Mouse (Mus musculus): ENCODE measurements around the gene Plekho2. TPM values are rescaled to one million over a fixed set of nuclear protein-coding genes. Genes with fewer than 3 reads are reported as not detected.

The Plekho2 gene
- polyA plus RNA-seq, 1 experiment from 2014 or later = 4.5 TPM

DNA sequence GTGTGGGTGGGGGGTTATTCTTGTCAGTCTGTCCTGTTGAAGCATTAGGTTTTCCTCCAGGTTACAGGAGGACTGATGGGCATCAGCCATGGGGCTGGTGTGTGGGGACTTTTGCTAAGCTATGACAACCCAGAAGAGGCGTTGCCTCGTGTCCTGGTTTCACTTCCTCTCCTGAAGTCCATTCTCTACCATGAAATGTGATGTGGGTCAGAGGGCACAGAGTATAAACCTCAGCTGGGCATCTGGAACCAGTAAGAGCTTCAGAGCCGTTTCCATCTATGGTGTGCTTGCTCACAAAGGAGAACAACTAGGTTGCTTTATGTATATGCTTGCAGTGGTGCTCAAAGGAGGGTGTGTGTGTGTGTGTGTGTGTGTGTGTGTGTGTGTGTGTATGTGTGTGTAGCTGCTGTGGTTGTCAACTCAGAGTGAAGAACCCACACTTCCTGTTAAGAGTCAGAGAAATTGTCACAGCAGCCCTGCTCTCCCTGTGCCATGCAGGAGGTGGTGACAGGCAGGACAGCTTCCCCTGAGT lies 44.6 kb downstream of the Plekho2 start:
- no peak for ATAC-seq (replicated peaks)
- whole genome bisulfite sequencing = 70% methylated on average over 3 of the region's 3 CpGs
- Histone ChIP-seq H3K4me2 (no peak overlapping the region), H3K4me1 (no peaks in the 10 kb centered on the region), H3K9me3 (no peaks in the 10 kb centered on the region), H3K9ac (no peak overlapping the region), H3K27ac (no peak overlapping the region), H3K27me3 (replicated peaks) (no peaks in the 10 kb centered on the region), H3K4me3 (no peak overlapping the region), H3K36me3 (replicated peaks) (no peaks in the 10 kb centered on the region)

DNA sequence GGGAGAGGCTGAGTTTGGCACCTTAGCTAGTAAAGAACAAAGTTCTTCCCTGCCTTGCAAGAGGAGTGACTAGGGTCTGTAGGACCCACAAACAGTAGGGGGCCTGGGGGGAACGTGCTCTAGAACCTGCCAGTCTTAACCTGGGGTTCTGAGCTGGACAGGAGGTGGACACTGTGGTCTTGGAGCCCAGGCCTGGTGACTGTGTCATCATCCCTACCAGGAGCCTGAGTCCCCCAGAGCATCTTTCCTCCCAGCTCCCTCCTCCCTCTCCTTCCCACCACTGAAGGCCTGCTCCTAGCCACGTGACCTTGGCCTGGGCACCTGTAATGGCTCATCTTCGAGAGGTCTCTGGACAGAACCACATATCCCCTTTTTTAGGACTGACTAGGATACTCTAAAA lies 45.7 kb downstream of the Plekho2 start:
- 88% methylated on average over 3 of the region's 3 CpGs for WGBS
- H3K9ac ChIP-seq = no peak overlapping the region
- no peaks in the 10 kb centered on the region for H3K36me3 ChIP-seq (replicated peaks)
- no peaks in the 10 kb centered on the region for H3K4me1 ChIP-seq
- ATAC-seq (replicated peaks) = no peak
- no peak overlapping the region for H3K4me3 ChIP-seq
- no peak overlapping the region for H3K4me2 ChIP-seq
- no peak overlapping the region for H3K27ac ChIP-seq
- H3K27me3 ChIP-seq (replicated peaks) = no peaks in the 10 kb centered on the region
- H3K9me3 ChIP-seq = no peaks in the 10 kb centered on the region

DNA sequence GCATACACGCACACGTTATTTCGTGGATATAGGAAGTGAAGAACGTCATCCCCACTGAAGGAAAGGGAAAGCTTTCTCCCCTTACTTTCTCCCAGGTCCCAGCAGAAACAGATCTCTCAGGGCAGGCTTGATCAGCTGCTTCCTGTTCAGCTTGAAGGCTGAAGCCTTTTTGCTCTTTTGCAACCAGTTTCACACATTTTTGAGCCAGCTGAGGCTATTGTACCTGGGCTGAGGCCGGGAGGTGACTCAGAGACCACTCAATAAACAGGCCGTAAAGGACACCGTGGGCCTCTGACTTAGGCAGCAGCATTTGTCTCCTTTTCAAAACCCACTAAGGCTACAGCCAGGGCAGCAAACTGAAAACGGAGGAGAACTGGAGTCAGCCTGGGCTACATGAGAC lies 46.9 kb downstream of the Plekho2 start:
- Histone ChIP-seq H3K27ac (no peak overlapping the region), H3K9me3 (no peaks in the 10 kb centered on the region), H3K4me2 (no peak overlapping the region), H3K4me3 (no peak overlapping the region), H3K27me3 (replicated peaks) (no peaks in the 10 kb centered on the region), H3K9ac (no peak overlapping the region), H3K4me1 (no peaks in the 10 kb centered on the region), H3K36me3 (replicated peaks) (no peaks in the 10 kb centered on the region)
- ATAC-seq (replicated peaks) = no peak
- 84% methylated on average over 8 of the region's 8 CpGs for WGBS

DNA sequence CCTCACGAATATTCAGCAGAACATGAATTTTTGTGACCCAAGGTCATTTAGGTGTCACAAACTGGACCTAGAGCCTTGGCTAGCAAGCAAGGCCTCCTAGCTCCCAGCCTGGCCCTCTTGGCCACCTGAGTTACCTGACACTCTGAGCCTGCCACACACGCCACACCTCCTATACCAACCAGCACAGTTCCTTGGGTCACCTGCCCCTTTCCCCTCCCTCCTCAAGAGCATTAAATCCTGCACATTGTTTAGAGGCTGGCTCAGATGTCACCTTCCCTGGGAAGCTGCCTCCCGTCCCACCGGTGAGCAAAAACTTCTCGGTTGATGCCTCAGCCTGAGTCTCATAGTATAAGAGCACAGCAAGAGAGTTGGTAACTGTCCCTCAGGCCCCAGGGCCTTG lies 48.6 kb downstream of the Plekho2 start:
- H3K9ac ChIP-seq = no peak overlapping the region
- no peak overlapping the region for H3K4me3 ChIP-seq
- 80% methylated on average over 5 of the region's 5 CpGs for WGBS
- H3K9me3 ChIP-seq = no peaks in the 10 kb centered on the region
- ATAC-seq (replicated peaks) = no peak
- no peaks in the 10 kb centered on the region for H3K27me3 ChIP-seq (replicated peaks)
- no peaks in the 10 kb centered on the region for H3K36me3 ChIP-seq (replicated peaks)
- H3K4me1 ChIP-seq = no peaks in the 10 kb centered on the region
- no peak overlapping the region for H3K4me2 ChIP-seq
- H3K27ac ChIP-seq = no peak overlapping the region

DNA sequence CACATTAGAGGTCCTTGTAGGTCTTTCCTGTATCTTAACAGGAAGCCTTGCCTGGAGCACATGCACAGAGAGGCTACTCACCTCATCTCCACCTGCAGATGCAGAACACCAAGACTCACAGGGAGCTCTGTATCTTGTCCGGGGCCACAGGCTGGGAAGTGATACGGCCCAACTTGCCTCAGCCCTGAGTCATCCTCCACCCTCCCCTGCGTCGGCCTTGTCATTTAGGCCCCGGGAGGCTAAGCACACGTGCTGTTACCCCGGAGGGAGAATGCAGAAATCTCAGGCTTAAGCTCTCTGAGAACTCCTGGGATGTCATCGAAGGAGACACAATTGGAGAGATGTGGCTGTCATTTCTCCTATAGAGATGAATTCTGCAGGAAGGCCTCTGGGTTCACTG lies 50.2 kb downstream of the Plekho2 start:
- no peaks in the 10 kb centered on the region for H3K36me3 ChIP-seq (replicated peaks)
- no peaks in the 10 kb centered on the region for H3K9me3 ChIP-seq
- H3K27ac ChIP-seq = no peak overlapping the region
- H3K4me2 ChIP-seq = no peak overlapping the region
- ATAC-seq (replicated peaks) = no peak
- H3K9ac ChIP-seq = no peak overlapping the region
- no peak overlapping the region for H3K4me3 ChIP-seq
- 54% methylated on average over 8 of the region's 8 CpGs for WGBS
- no peaks in the 10 kb centered on the region for H3K4me1 ChIP-seq
- H3K27me3 ChIP-seq (replicated peaks) = no peaks in the 10 kb centered on the region

DNA sequence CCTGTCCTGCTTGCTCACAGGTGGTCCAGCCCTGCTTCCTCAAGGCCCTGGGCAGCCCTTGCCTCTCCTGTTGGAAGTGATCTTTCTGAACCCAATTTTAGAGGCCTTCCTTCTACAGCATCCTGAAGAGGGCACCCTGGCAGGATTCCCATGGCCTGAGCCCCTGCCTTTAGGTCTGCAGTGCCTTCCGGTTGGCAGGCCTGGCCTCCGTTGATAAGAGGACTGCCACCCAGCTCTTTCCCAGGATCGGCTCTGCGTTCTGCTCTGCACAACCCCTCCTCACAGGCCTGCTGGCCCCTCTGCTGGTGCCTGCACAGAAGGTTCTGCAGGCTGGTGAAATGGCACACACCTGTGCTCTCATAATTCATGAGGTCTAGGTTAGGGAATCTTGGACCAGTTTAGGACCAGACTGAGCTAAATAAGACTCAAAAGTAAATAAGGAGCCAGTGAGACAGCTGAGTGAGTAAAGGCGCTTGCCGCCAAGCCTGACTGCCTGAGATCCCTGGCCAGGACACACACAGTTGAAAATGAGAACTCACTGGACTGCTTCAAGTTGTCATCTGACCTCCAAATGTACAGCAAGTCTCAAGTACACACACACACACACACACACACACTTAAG lies 51.3 kb downstream of the Plekho2 start:
- no peak for ATAC-seq (replicated peaks)
- Histone ChIP-seq H3K9ac (no peak overlapping the region), H3K4me2 (no peak overlapping the region), H3K4me1 (no peaks in the 10 kb centered on the region), H3K4me3 (no peak overlapping the region), H3K36me3 (replicated peaks) (no peaks in the 10 kb centered on the region), H3K27me3 (replicated peaks) (no peaks in the 10 kb centered on the region), H3K9me3 (no peaks in the 10 kb centered on the region), H3K27ac (no peak overlapping the region)
- WGBS = 88% methylated on average over 6 of the region's 6 CpGs

DNA sequence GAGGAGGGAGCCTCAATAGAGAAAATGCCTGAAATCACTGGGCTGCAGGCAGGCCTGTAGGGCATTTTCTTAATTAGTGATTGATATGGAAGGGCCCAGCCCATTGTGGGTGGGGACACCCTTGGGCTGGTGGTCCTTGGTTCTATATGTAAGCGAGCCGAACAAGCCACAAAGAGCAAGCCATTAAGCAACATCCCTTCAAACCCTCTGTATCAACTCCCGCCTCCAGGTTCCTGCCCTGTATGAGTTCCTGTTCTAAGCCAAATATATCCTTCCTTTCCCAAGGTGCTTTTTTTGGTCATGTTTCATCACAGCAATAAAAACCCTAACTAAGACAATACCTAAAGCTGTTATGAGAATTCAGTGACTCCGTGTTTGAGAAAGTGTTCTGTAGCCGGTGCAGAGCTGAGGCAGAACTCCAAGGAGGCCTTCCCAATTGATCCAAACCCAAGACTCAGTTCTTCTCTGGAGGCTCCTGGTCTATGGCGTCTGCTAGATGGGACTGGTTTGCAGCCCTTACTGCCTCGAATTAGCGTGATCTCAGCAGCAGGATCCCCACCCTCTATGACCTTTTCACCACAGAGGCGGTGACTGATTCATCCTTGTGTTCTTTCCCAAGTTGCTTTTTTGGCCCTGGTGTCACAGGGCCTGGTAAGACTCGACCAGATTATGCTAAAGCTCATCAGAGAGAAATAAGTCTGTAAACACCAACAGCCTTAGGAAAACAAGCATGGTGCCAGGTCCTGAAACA lies 54.2 kb downstream of the Plekho2 start:
- Histone ChIP-seq H3K4me3 (no peak overlapping the region), H3K27ac (no peak overlapping the region), H3K36me3 (replicated peaks) (no peaks in the 10 kb centered on the region), H3K9ac (no peak overlapping the region), H3K27me3 (replicated peaks) (no peaks in the 10 kb centered on the region), H3K4me2 (no peak overlapping the region), H3K9me3 (no peaks in the 10 kb centered on the region), H3K4me1 (peaks cover 4% of the 10 kb centered on the region; the same call in 1 of the 2 replicates)
- WGBS = 85% methylated on average over 10 of the region's 10 CpGs
- ATAC-seq (replicated peaks) = no peak

DNA sequence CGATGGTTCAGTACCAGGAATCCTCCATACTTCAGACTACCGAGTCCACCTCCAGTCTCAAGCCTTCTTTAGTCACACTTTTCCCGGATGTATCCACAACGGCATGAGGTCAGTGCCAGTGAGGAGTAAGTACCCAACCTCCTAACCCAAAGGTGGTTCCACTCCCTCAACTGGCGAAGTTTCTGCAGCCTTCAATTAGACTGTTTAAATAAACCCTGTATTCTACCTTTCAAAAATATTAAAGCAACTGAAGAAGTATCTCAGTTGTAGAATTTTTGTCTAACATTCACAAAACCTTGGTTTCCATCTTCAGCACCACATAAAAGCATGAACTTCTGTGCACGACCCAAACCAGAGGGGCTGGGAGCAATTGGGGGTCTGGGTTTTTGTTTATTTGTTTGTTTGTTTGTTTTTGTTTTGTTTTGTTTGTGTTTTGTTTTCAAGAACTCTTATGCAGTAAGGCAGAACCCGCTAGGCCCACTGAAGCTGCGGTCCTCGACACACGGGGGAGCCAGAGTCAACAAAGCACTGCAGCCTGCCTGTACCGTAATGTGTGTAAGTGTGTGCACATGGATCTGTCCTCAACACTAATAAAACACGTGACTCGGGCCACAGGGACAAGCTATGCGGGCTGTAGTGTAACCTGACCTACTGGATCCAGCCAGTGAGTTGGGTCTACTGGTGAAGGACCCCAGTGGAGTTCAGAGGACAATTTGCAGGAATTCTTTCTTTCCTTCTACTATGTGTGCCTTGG lies 56.1 kb downstream of the Plekho2 start:
- peak; percentile 77 for ATAC-seq (replicated peaks)
- Histone ChIP-seq H3K27me3 (replicated peaks) (no peaks in the 10 kb centered on the region), H3K4me2 (0 out of 2 replicates have a peak overlapping the region, but pooled peaks have one; percentile 17), H3K36me3 (replicated peaks) (no peaks in the 10 kb centered on the region), H3K4me3 (no peak overlapping the region), H3K4me1 (peaks cover 16% of the 10 kb centered on the region; the same call in 1 of the 2 replicates), H3K9me3 (no peaks in the 10 kb centered on the region), H3K9ac (no peak overlapping the region), H3K27ac (no peak overlapping the region)
- WGBS = 24% methylated on average over 14 of the region's 14 CpGs

DNA sequence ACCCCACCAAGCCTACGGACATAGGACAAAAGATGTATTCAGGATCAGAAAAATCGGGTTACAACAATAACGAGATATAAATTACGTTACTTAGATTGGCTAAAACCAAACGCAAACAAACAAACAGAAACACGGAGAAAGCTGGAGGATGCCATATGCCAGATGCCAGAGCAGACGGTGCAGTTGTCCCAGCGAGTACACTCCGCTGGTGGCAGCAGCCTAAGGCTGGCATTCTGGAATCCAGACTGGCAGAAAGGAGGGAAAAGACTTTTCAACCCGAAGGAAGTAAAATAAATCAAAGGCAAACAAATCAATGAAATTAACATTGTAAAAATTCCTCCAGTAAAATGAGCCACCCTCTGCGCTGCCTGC lies 59.3 kb downstream of the Plekho2 start:
- ATAC-seq (replicated peaks) = no peak
- Histone ChIP-seq H3K4me1 (peaks cover 16% of the 10 kb centered on the region; the same call in 1 of the 2 replicates), H3K4me3 (peak overlapping the region; percentile 39), H3K36me3 (replicated peaks) (no peaks in the 10 kb centered on the region), H3K27ac (peak overlapping the region; percentile 66), H3K9me3 (no peaks in the 10 kb centered on the region), H3K9ac (peak overlapping the region; percentile 47), H3K27me3 (replicated peaks) (no peaks in the 10 kb centered on the region), H3K4me2 (peak overlapping the region; percentile 70)
- WGBS = 14% methylated on average over 11 of the region's 11 CpGs

DNA sequence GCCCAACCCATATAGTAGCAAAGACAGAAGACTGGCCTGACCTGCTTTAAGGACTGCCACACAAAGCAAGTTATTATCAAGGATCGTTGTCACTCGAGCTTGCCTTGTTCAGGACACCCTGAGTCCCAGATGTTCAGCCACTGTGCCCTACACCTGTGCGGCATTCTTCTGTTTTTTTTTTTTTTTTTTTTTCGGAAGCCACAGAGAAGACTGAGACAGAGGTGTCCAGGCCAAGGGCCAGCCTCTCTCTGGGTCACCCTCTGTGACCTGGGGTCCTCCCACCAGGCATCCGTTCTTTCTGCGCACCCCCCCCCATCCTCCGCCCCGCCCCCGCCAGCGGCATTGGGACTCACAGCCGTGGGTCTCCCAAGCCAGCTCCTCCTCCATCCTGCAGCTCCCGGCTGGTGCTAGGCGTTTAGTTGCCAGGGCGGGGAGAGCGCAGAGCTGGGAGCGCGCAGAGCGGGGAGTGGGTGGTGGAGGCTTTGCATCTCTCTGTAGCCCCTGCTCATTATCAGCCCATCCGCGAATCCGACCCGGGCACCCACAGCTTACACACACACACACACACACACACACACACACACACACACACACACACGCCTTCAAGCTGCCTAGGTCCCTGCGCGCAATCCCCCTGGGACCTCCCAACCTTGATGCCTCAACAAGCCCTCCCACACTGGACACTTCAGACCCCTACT lies 59.9 kb downstream of the Plekho2 start, which contains the start of gene Ankdd1a:
Gene Ankdd1a (minus strand): TSS at position 387 of the 698 bp plus-strand sequence.
- Histone ChIP-seq H3K27ac (peak within 1 kb of the TSS; percentile 66), H3K36me3 (replicated peaks) (no peaks in the 10 kb centered on the region), H3K4me3 (peak within 1 kb of the TSS; percentile 39), H3K9ac (peak within 1 kb of the TSS; percentile 47), H3K9me3 (no peaks in the 10 kb centered on the region), H3K27me3 (replicated peaks) (no peaks in the 10 kb centered on the region), H3K4me2 (peak within 1 kb of the TSS; percentile 70), H3K4me1 (peaks cover 16% of the 10 kb centered on the region; the same call in 1 of the 2 replicates)
- ATAC-seq (replicated peaks) = peak; percentile 87
- WGBS = 5% methylated on average over 25 of the region's 25 CpGs

DNA sequence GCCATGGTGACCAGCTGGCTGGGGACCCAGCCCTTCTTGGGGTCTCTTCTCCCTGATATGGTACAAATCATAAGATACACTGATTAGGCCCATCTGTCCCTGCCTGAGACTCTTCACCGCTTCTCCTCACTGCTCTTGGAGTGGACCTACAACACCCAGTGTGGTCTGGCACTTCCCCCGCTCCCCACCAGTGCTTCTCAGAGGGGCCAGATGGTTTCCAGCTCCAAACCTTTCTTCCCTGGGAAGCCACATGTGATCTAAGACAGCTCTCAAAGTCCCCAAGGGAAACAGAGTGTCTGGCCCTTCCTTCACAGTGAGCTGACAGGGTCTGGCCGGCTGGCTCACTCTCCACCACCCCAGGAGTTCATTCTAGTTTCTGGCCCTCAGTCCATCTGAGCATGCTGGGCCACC lies 65.0 kb downstream of the Plekho2 start:
- Histone ChIP-seq H3K9ac (no peak overlapping the region), H3K4me2 (no peak overlapping the region), H3K36me3 (replicated peaks) (no peaks in the 10 kb centered on the region), H3K4me3 (no peak overlapping the region), H3K4me1 (peaks cover 7% of the 10 kb centered on the region), H3K27ac (no peak overlapping the region), H3K9me3 (no peaks in the 10 kb centered on the region), H3K27me3 (replicated peaks) (no peaks in the 10 kb centered on the region)
- ATAC-seq (replicated peaks) = no peak
- 52% methylated on average over 3 of the region's 3 CpGs for WGBS

DNA sequence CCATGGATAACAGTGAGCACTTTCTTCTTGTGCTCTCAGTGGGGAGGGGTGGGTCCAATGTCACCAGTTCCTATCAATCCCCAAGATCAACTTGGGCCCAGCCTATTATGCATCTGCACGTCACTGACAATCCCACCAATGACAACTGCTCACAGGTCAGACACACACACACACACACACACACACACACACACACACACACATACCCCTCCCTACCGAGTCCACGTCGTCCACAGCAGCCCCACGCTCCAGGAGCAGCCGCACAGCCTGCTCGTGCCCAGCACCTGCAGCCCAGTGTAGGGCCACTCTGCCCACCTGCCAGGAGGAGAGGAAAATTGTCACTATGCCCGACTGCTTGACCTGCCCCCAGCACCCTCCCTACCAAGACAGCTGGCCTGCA lies 65.4 kb downstream of the Plekho2 start:
- no peaks in the 10 kb centered on the region for H3K9me3 ChIP-seq
- 81% methylated on average over 8 of the region's 8 CpGs for whole genome bisulfite sequencing
- no peak for ATAC-seq (replicated peaks)
- H3K36me3 ChIP-seq (replicated peaks) = no peaks in the 10 kb centered on the region
- H3K27ac ChIP-seq = no peak overlapping the region
- H3K27me3 ChIP-seq (replicated peaks) = no peaks in the 10 kb centered on the region
- no peak overlapping the region for H3K4me2 ChIP-seq
- H3K9ac ChIP-seq = no peak overlapping the region
- H3K4me1 ChIP-seq = peaks cover 3% of the 10 kb centered on the region
- H3K4me3 ChIP-seq = no peak overlapping the region

All from midbrain, embryonic 15.5 days (tissue).